Mouse (Mus musculus) monocyte, adult 2 months (primary cell): ENCODE results near the gene Focad.

Experiments used
- DNase-seq, 2 experiments: peaks; one replicate each; pipeline ENCODE4 v3.0.0; 2022; ENCODE audit warnings: low spot score in 2 of 2, low read depth in 1 of 2

Focad gene

GRCm38 (mm10) chr4:88094062-88094767, at the start of gene Focad:
Focad (plus strand) TSS chr4:88094629.
- peak; percentile 96 to 97 for DNase-seq

- no peak for DNase-seq
These were observed 49.3 kb upstream of the Focad start for GRCm38 (mm10) chr4:88045151-88045550.

GRCm38 (mm10) chr4:88046280-88046679, 48.1 kb upstream of the Focad start:
- DNase-seq = no peak

GRCm38 (mm10) chr4:88075388-88075787, 19.0 kb upstream of the Focad start:
- no peak for DNase-seq

- DNase-seq = no peak
These were observed 15.4 kb upstream of the Focad start for GRCm38 (mm10) chr4:88078983-88079382.

GRCm38 (mm10) chr4:88081417-88081816, 13.0 kb upstream of the Focad start:
- DNase-seq = no peak

- DNase-seq = no peak
These were observed 12.5 kb upstream of the Focad start for GRCm38 (mm10) chr4:88081885-88082284.

GRCm38 (mm10) chr4:88082381-88082780, 12.0 kb upstream of the Focad start:
- no peak for DNase-seq

GRCm38 (mm10) chr4:88083781-88084180, 10.6 kb upstream of the Focad start:
- DNase-seq = no peak

- no peak for DNase-seq
These were observed 4.1 kb upstream of the Focad start for GRCm38 (mm10) chr4:88090316-88090715.

- DNase-seq = no peak
These were observed 465 bp downstream of the Focad start for GRCm38 (mm10) chr4:88094768-88095420.

GRCm38 (mm10) chr4:88095693-88096092, 1.3 kb downstream of the Focad start:
- no peak for DNase-seq

GRCm38 (mm10) chr4:88108585-88108984, 14.2 kb downstream of the Focad start:
- no peak for DNase-seq

- DNase-seq = no peak
These were observed 22.9 kb downstream of the Focad start for GRCm38 (mm10) chr4:88117331-88117730.

GRCm38 (mm10) chr4:88117942-88118341, 23.5 kb downstream of the Focad start:
- DNase-seq = no peak

- DNase-seq = no peak
These were observed 24.4 kb downstream of the Focad start for GRCm38 (mm10) chr4:88118750-88119395.

GRCm38 (mm10) chr4:88120091-88120490, 25.7 kb downstream of the Focad start:
- no peak for DNase-seq

- no peak for DNase-seq
These were observed 28.0 kb downstream of the Focad start for GRCm38 (mm10) chr4:88122472-88122871.

- no peak for DNase-seq
These were observed 41.5 kb downstream of the Focad start for GRCm38 (mm10) chr4:88135936-88136335.

- DNase-seq = no peak
These were observed 42.1 kb downstream of the Focad start for GRCm38 (mm10) chr4:88136528-88136927.

GRCm38 (mm10) chr4:88138366-88138917, 44.0 kb downstream of the Focad start:
- no peak for DNase-seq

- no peak for DNase-seq
These were observed 55.0 kb downstream of the Focad start for GRCm38 (mm10) chr4:88149462-88149861.
